Mouse (Mus musculus) liver, embryonic 14.5 days (tissue): ENCODE measurements around the gene Elovl4.

Experiments used
- CTCF ChIP-seq: IDR thresholded peaks from 2 replicates; pipeline ENCODE4 v1.5.1; 2016; ENCODE audit warnings: antibody characterized with exemption, low read depth, control low read depth
- EP300 ChIP-seq: IDR thresholded peaks from 2 replicates; pipeline ENCODE4 v1.6.1; 2016; ENCODE audit warnings: antibody characterized with exemption, low read depth

- TF ChIP-seq EP300 (no peak), CTCF (no peak)
Observed at GRCm38 (mm10) chr9:83834748-83835313, 28.8 kb upstream of the Elovl4 start.
